Mouse (Mus musculus): Measurements from ENCODE around the gene Wnt16. TPM values are rescaled to one million over a fixed set of nuclear protein-coding genes. Genes with fewer than 3 reads are reported as not detected.
A peak's percentile ranks its signal among the peaks of the same experiment; 100 is the strongest.

Wnt16 gene
- total and polyA plus RNA-seq, 3 experiments: 10.9 to 71.1 (median 15.9) TPM

DNA sequence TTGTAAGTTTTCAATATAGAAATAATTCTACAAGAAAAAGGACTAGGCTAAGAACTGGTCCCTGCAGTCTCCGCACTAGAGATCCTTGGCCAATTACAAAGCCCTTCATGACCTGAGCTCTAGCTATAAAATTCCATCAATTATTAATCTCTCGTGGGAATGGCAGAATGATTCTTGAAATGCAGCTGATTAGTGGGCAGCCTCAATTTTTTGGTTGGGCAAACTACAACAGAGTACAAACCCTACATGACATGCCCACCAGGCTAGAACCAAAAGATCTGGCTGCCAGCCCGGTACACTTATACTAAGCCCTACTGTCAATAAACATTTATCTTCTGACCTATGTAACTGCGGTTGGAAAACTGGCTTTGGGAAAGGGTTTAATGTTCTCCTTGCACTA, 39.1 kb downstream of the Wnt16 start:
- Histone ChIP-seq H3K79me2 (replicated peaks; ENCODE audit: control insufficient read depth, extremely low read depth, insufficient read depth, poor library complexity, severe bottlenecking) (peaks cover 73% of the 10 kb centered on the region), H3K9me3 (replicated peaks; ENCODE audit: low read length) (no peaks in the 10 kb centered on the region), H3K9ac (ENCODE audit: insufficient read depth, low read depth) (no peak overlapping the region), H3K4me3 (replicated peaks in 1 of 3; ENCODE audit: low read depth in 2 of 3, low read length in 2 of 3, poor library complexity in 1 of 3) (no peak overlapping the region), H3K4me1 (ENCODE audit: control insufficient read depth in 1 of 2, insufficient read depth in 2 of 2) (peaks cover 24 to 69% of the 10 kb centered on the region in 2 experiments), H3K36me3 (replicated peaks in 1 of 2; ENCODE audit: control insufficient read depth in 1 of 2, insufficient read depth in 1 of 2, low read length in 1 of 2) (peaks cover 51 to 77% of the 10 kb centered on the region in 2 experiments), H3K4me2 (ENCODE audit: insufficient read depth, low read depth, poor library complexity, severe bottlenecking) (no peak overlapping the region), H3K27ac (ENCODE audit: insufficient read depth, low read depth) (no peak overlapping the region), H3K27me3 (replicated peaks) (no peaks in the 10 kb centered on the region)
- dilution Hi-C loops (cut with MboI; ENCODE audit: extremely low pct_ligation_motif_present, extremely low pct_unique_long_range_greater_than_20kb, low sequenced_read_pairs): no loop called here
- in situ Hi-C loops (cut with MboI; ENCODE audit: low pct_ligation_motif_present, low pct_unique_long_range_greater_than_20kb, low sequenced_read_pairs): loop anchor here (10.0 kb wide), 1 partner anchor 168 kb away; no protein-coding TSS in a partner anchor
- TF ChIP-seq MAX (IDR thresholded peaks at IDR 0.05; ENCODE audit: low read length): no peak
- TF ChIP-seq PAX5 (IDR thresholded peaks at IDR 0.05; ENCODE audit: low read length): no peak
- no peak for TF ChIP-seq NELFE (IDR thresholded peaks at IDR 0.05; ENCODE audit: low read depth, low read length)
- TF ChIP-seq ZC3H11A (IDR thresholded peaks at IDR 0.05; ENCODE audit: low read depth, low read length): no peak
- no peak for TF ChIP-seq MEF2A (IDR thresholded peaks at IDR 0.05; ENCODE audit: borderline replicate concordance, low read depth, low read length)
- no peak for TF ChIP-seq RAD21 (IDR thresholded peaks at IDR 0.05; ENCODE audit: low read depth, low read length)
- no peak for TF ChIP-seq MAFK (IDR thresholded peaks at IDR 0.05; ENCODE audit: insufficient replicate concordance, low read length)
- TF ChIP-seq POLR2A (IDR thresholded peaks at IDR 0.05; ENCODE audit: low read depth, low read length): no peak
- no peak for TF ChIP-seq ETS1 (conservative IDR thresholded peaks at IDR 0.05; ENCODE audit: low read depth, low read length)
- no peak for TF ChIP-seq UBTF (IDR thresholded peaks at IDR 0.05; ENCODE audit: low read depth, low read length)
- TF ChIP-seq KAT2A (IDR thresholded peaks at IDR 0.05; ENCODE audit: insufficient replicate concordance, low read length): no peak
- no peak for TF ChIP-seq MAZ (IDR thresholded peaks at IDR 0.05; ENCODE audit: low read depth, low read length)
- TF ChIP-seq SIN3A (IDR thresholded peaks at IDR 0.05; ENCODE audit: low read length): no peak
- no peak for TF ChIP-seq SMC3 (IDR thresholded peaks at IDR 0.05; ENCODE audit: low read depth, low read length)
- TF ChIP-seq IRF4 (IDR thresholded peaks at IDR 0.05; ENCODE audit: low read depth, low read length): no peak
- no peak for TF ChIP-seq ELF1 (IDR thresholded peaks at IDR 0.05; ENCODE audit: low read depth, low read length)
- no peak for TF ChIP-seq HCFC1 (IDR thresholded peaks at IDR 0.05; ENCODE audit: low read depth, low read length)
- TF ChIP-seq USF2 (conservative IDR thresholded peaks at IDR 0.05; ENCODE audit: low read depth, low read length): no peak
- no peak for TF ChIP-seq RCOR1 (conservative IDR thresholded peaks at IDR 0.05; ENCODE audit: low read depth, low read length)
- no peak for TF ChIP-seq CHD2 (IDR thresholded peaks at IDR 0.05; ENCODE audit: low read length)
- DNase-seq (ENCODE audit: extremely low read depth): no peak

GRCm38 (mm10) chr6:22327931-22328330, 39.9 kb downstream of the Wnt16 start:
- TF ChIP-seq CTCF (conservative IDR thresholded peaks at IDR 0.05 in 1 of 2, IDR thresholded peaks at IDR 0.05 in 1 of 2; ENCODE audit: low read depth in 2 of 2, low read length in 2 of 2) (no peak), CHD1 (IDR thresholded peaks at IDR 0.05; ENCODE audit: low read depth, low read length) (no peak), UBTF (IDR thresholded peaks at IDR 0.05; ENCODE audit: low read depth, low read length) (no peak), TCF12 (IDR thresholded peaks at IDR 0.05; ENCODE audit: low read depth, low read length) (no peak), KAT2A (IDR thresholded peaks at IDR 0.05; ENCODE audit: insufficient replicate concordance, low read length) (no peak), POLR2A (IDR thresholded peaks at IDR 0.05; ENCODE audit: low read depth, low read length) (no peak), TBP (conservative IDR thresholded peaks at IDR 0.05; ENCODE audit: low read depth, low read length) (no peak), ETS1 (conservative IDR thresholded peaks at IDR 0.05; ENCODE audit: low read depth, low read length) (no peak), USF2 (conservative IDR thresholded peaks at IDR 0.05; ENCODE audit: low read depth, low read length) (no peak), MXI1 (IDR thresholded peaks at IDR 0.05; ENCODE audit: low read depth, low read length) (no peak), MAX (IDR thresholded peaks at IDR 0.05; ENCODE audit: low read length) (no peak), EP300 (IDR thresholded peaks at IDR 0.05; ENCODE audit: low read length) (no peak), MAFK (IDR thresholded peaks at IDR 0.05; ENCODE audit: insufficient replicate concordance, low read length) (no peak), GABPA (IDR thresholded peaks at IDR 0.05; ENCODE audit: insufficient replicate concordance, low read depth, low read length) (no peak), RCOR1 (conservative IDR thresholded peaks at IDR 0.05; ENCODE audit: low read depth, low read length) (no peak), POLR2AphosphoS2 (IDR thresholded peaks at IDR 0.05; ENCODE audit: low read depth, low read length) (no peak), CHD2 (IDR thresholded peaks at IDR 0.05; ENCODE audit: low read length) (no peak), PAX5 (IDR thresholded peaks at IDR 0.05; ENCODE audit: low read length) (no peak)
- DNase-seq (ENCODE audit: extremely low read depth): no peak
- Histone ChIP-seq H3K27me3 (replicated peaks) (no peaks in the 10 kb centered on the region), H3K36me3 (replicated peaks in 1 of 2; ENCODE audit: control insufficient read depth in 1 of 2, insufficient read depth in 1 of 2, low read length in 1 of 2) (peaks cover 48 to 74% of the 10 kb centered on the region in 2 experiments), H3K9ac (ENCODE audit: insufficient read depth, low read depth) (no peak overlapping the region), H3K79me2 (replicated peaks; ENCODE audit: control insufficient read depth, extremely low read depth, insufficient read depth, poor library complexity, severe bottlenecking) (peaks cover 81% of the 10 kb centered on the region), H3K9me3 (replicated peaks; ENCODE audit: low read length) (no peaks in the 10 kb centered on the region), H3K4me2 (ENCODE audit: insufficient read depth, low read depth, poor library complexity, severe bottlenecking) (no peak overlapping the region), H3K27ac (ENCODE audit: insufficient read depth, low read depth) (0 out of 2 replicates have a peak overlapping the region, but pooled peaks have one; percentile 17), H3K4me1 (ENCODE audit: control insufficient read depth in 1 of 2, insufficient read depth in 2 of 2) (peaks cover 24 to 77% of the 10 kb centered on the region in 2 experiments), H3K4me3 (replicated peaks in 1 of 3; ENCODE audit: low read depth in 2 of 3, low read length in 2 of 3, poor library complexity in 1 of 3) (no peak overlapping the region)
- dilution Hi-C loops (cut with MboI; ENCODE audit: extremely low pct_ligation_motif_present, extremely low pct_unique_long_range_greater_than_20kb, low sequenced_read_pairs): no loop called here
- in situ Hi-C loops (cut with MboI; ENCODE audit: low pct_ligation_motif_present, low pct_unique_long_range_greater_than_20kb, low sequenced_read_pairs): loop anchor here (10.0 kb wide), 1 partner anchor 167 kb away; no protein-coding TSS in a partner anchor
